In the genomic region with DNA sequence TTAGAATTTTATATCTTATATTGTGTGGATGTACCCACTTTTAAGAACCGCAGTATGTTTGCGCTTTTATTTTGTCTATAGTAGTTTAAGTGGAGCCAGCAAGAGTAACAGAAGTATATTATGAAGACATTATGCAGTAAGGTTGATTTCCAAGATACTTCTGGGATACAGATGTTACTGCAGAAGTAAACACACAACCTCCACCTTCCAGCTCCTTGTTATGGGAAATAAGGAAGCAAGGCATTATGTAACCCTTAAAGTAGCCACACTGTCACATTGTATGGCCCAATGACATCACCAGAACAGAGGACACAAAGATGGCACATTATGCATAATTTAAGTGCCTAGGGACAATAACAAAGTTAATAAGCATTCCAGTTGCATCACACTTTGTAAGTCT, we compare ENCODE assay signal across 8 mouse cellular contexts. TPM values are rescaled to one million over a fixed set of nuclear protein-coding genes. Genes with fewer than 3 reads are reported as not detected.
A peak's percentile ranks its signal among the peaks of the same experiment; 100 is the strongest.
DNase-seq lines count a peak whose midpoint lies in the region; ATAC-seq and TF ChIP-seq lines count a peak whose summit lies in the region.

No protein-coding gene starts in this region.

- H3K4me2 ChIP-seq in lung, embryonic 16.5 days (ENCODE audit: low read depth, low read length): peak overlapping the region; percentile 80; the same call in 1 of the 2 replicates
- peak overlapping the region; percentile 98 for H3K4me2 ChIP-seq in forebrain, postnatal 0 days (ENCODE audit: low read depth)
- no peak overlapping the region for H3K4me2 ChIP-seq in limb, embryonic 15.5 days

- no peaks in the 10 kb centered on the region for H3K27me3 ChIP-seq in lung, embryonic 16.5 days (ENCODE audit: control insufficient read depth, insufficient read depth, low read depth, low read length)
- H3K27me3 ChIP-seq in forebrain, postnatal 0 days (ENCODE audit: insufficient read depth, low read length): no peaks in the 10 kb centered on the region
- H3K27me3 ChIP-seq in limb, embryonic 15.5 days: no peaks in the 10 kb centered on the region

- H3K4me1 ChIP-seq in lung, embryonic 16.5 days (replicated peaks; ENCODE audit: control insufficient read depth, insufficient read depth, low read length): no peaks in the 10 kb centered on the region
- no peaks in the 10 kb centered on the region for H3K4me1 ChIP-seq in forebrain, postnatal 0 days (ENCODE audit: insufficient read depth)
- H3K4me1 ChIP-seq in limb, embryonic 15.5 days: no peaks in the 10 kb centered on the region

- H3K9ac ChIP-seq in lung, embryonic 16.5 days (ENCODE audit: low read length): peak overlapping the region; percentile 85; the same call in 1 of the 2 replicates
- no peak overlapping the region for H3K9ac ChIP-seq in forebrain, postnatal 0 days
- no peak overlapping the region for H3K9ac ChIP-seq in limb, embryonic 15.5 days

- peak overlapping the region; percentile 78 for H3K4me3 ChIP-seq in lung, embryonic 16.5 days (ENCODE audit: low read length)
- peak overlapping the region; percentile 61; the same call in 1 of the 2 replicates for H3K4me3 ChIP-seq in forebrain, postnatal 0 days (ENCODE audit: low read depth, low read length)
- H3K4me3 ChIP-seq in limb, embryonic 15.5 days: peak overlapping the region; percentile 66; the same call in 1 of the 2 replicates

- ATAC-seq in lung, embryonic 16.5 days (ENCODE audit: low read depth): no peak
- ATAC-seq in forebrain, postnatal 0 days: no peak
- ATAC-seq in limb, embryonic 15.5 days (ENCODE audit: insufficient number of reproducible peaks, low FRiP score, low TSS enrichment, low read depth): no peak
- ATAC-seq in frontal cortex, adult (ENCODE audit: low TSS enrichment): no peak
- no peak for ATAC-seq in inflammation-experienced regulatory T-cells, adult 6 months

- no peaks in the 10 kb centered on the region for H3K9me3 ChIP-seq in lung, embryonic 16.5 days (ENCODE audit: control insufficient read depth, low read length)
- H3K9me3 ChIP-seq in forebrain, postnatal 0 days (ENCODE audit: low read length): no peaks in the 10 kb centered on the region
- H3K9me3 ChIP-seq in limb, embryonic 15.5 days: no peaks in the 10 kb centered on the region

- peak overlapping the region; percentile 97; the same call in 1 of the 2 replicates for H3K27ac ChIP-seq in lung, embryonic 16.5 days (ENCODE audit: low read length)
- no peak overlapping the region for H3K27ac ChIP-seq in forebrain, postnatal 0 days (ENCODE audit: low read depth, low read length)
- no peak overlapping the region for H3K27ac ChIP-seq in limb, embryonic 15.5 days

- DNase-seq in lung, postnatal 25 days (ENCODE audit: low spot score): no peak
- DNase-seq in forebrain, postnatal 0 days: no peak
- peak; percentile 43 for DNase-seq in retina, postnatal 1 day
- DNase-seq in cerebellum, postnatal 25 days: no peak

- 91% methylated on average over 2 of the region's 2 CpGs for WGBS in lung, embryonic 16.5 days
- WGBS in forebrain, postnatal 0 days: 97% methylated on average over 2 of the region's 2 CpGs
- WGBS in limb, embryonic 15.5 days: 96% methylated on average over 2 of the region's 2 CpGs

- TF ChIP-seq CTCF in forebrain, postnatal 0 days (IDR thresholded peaks at IDR 0.05; ENCODE audit: low read depth): no peak

- no peaks in the 10 kb centered on the region for H3K36me3 ChIP-seq in lung, embryonic 16.5 days (ENCODE audit: control insufficient read depth, insufficient read depth, low read length)
- H3K36me3 ChIP-seq in forebrain, postnatal 0 days (ENCODE audit: insufficient read depth): no peaks in the 10 kb centered on the region
- no peaks in the 10 kb centered on the region for H3K36me3 ChIP-seq in limb, embryonic 15.5 days

RNA-seq across cellular contexts. Expression of a gene that starts 1.2 kb away (rescaled TPM):
- 16.8 and 17.9 TPM in 2 replicates for polyA plus RNA-seq in lung, embryonic 16.5 days (2015; fragmentation: Nextera tagmentation; extraction: Ambion mirVana)
- total RNA-seq in forebrain, postnatal 0 days (2014; rRNA removed): 1.0 and 1.7 TPM in 2 replicates
- polyA plus RNA-seq in forebrain, postnatal 0 days (2015; fragmentation: Nextera tagmentation; extraction: Ambion mirVana): 2.1 and 3.0 TPM in 2 replicates
- polyA plus RNA-seq in limb, embryonic 15.5 days (2015; fragmentation: Nextera tagmentation; extraction: Ambion mirVana): 3.5 and 4.5 TPM in 2 replicates
- polyA plus RNA-seq in inflammation-experienced regulatory T-cells, adult 6 months (2017; shearing (Covaris generic)): 1 to 10 TPM; 3.0 to 4.1 (median 3.3) TPM
